Mouse (Mus musculus) liver, embryonic 14.5 days (tissue): ENCODE results near the gene Izumo1r. TPM values are rescaled to one million over a fixed set of nuclear protein-coding genes. Genes with fewer than 3 reads are reported as not detected.

ENCODE experiments used
- ATAC-seq: fragments of 200-750 bp; cut with Nextera tagmentation; 2 replicates; pipeline ENCODE4 v1.8.0; 2017; ENCODE audit warnings: moderate number of reproducible peaks, mild to moderate bottlenecking, moderate library complexity; ENCODE audit not compliant: insufficient read depth
- DNase-seq, 3 experiments: peaks; one replicate each; pipeline ENCODE4 v3.0.0-alpha.2; 2012 to 2013; ENCODE audit warnings: low read depth in 3 of 3, low spot score in 3 of 3
- H3K27ac ChIP-seq: fragments of 300-500 bp; sonication (generic); 2 replicates; pipeline ENCODE4 v1.5.1; 2014; ENCODE audit warnings: moderate library complexity, mild to moderate bottlenecking, control low read depth, inconsistent platforms
- H3K27me3 ChIP-seq: fragments of 300-500 bp; sonication (generic); 2 replicates; pipeline ENCODE4 v1.6.1; 2014; ENCODE audit warnings: mild to moderate bottlenecking, low read length, moderate library complexity; ENCODE audit not compliant: control insufficient read depth, insufficient read depth
- H3K36me3 ChIP-seq: fragments of 300-500 bp; sonication (generic); replicated peaks from 2 replicates; pipeline ENCODE4 v1.6.1; 2014; ENCODE audit warnings: low read depth; ENCODE audit not compliant: control insufficient read depth, insufficient read depth
- H3K4me1 ChIP-seq, 2 experiments: fragments of 200-500 bp in 1 of 2; fragments of 300-500 bp in 1 of 2; sonication (generic) in 1 of 2; replicated peaks; 2 replicates each; pipeline ENCODE4 v1.6.1; 2012 to 2014; ENCODE audit warnings: antibody characterized with exemption in 1 of 2, inconsistent platforms in 1 of 2, low read length in 1 of 2; ENCODE audit not compliant: control insufficient read depth in 2 of 2, insufficient read depth in 2 of 2
- H3K4me2 ChIP-seq: fragments of 300-500 bp; sonication (generic); 2 replicates; pipeline ENCODE4 v1.6.1; 2014; ENCODE audit warnings: low read depth, mild to moderate bottlenecking, control low read depth, moderate library complexity
- H3K4me3 ChIP-seq, 2 experiments: fragments of 200-500 bp in 1 of 2; fragments of 300-500 bp in 1 of 2; sonication (generic) in 1 of 2; 2 replicates each; pipeline ENCODE4 v1.5.1; 2012 to 2014; ENCODE audit warnings: low read depth in 2 of 2, low read length in 2 of 2, mild to moderate bottlenecking in 2 of 2, control low read depth in 1 of 2, inconsistent platforms in 1 of 2, moderate library complexity in 1 of 2; ENCODE audit not compliant: insufficient read depth in 1 of 2
- H3K9ac ChIP-seq: fragments of 300-500 bp; sonication (generic); replicated peaks from 2 replicates; pipeline ENCODE4 v1.6.1; 2014; ENCODE audit warnings: mild to moderate bottlenecking, control low read depth, moderate library complexity
- H3K9me3 ChIP-seq: fragments of 300-500 bp; sonication (generic); 2 replicates; pipeline ENCODE4 v1.6.1; 2016; ENCODE audit warnings: low read length, mixed read lengths; ENCODE audit not compliant: control insufficient read depth
- CTCF ChIP-seq: IDR thresholded peaks from 2 replicates; pipeline ENCODE4 v1.5.1; 2016; ENCODE audit warnings: antibody characterized with exemption, low read depth, control low read depth
- EP300 ChIP-seq: IDR thresholded peaks from 2 replicates; pipeline ENCODE4 v1.6.1; 2016; ENCODE audit warnings: antibody characterized with exemption, low read depth
- WGBS: fragments of 180-500 bp; shearing (Covaris S2); extraction: QIAGEN DNeasy Blood & Tissue Kit; methylation state at CpG from one replicate; pipeline ENCODE4 v1.1.7; 2014; ENCODE audit not compliant: insufficient replicate concordance; 5-methylcytosine and 5-hydroxymethylcytosine counted together
- polyA plus RNA-seq, 2 experiments: library from polyadenylated mRNA; depleted of rRNA in 1 of 2; stranded (reverse) in 1 of 2; unstranded in 1 of 2; fragments of >200 nt; fragmentation: Nextera tagmentation in 1 of 2; extraction: Ambion mirVana in 1 of 2; gene quantifications; 2 replicates each; pipeline versions ENCODE4 v1.2.1 to v1.2.3; 2012 to 2014

Gene Izumo1r
- polyA plus RNA-seq, 2 experiments: not detected

- no peaks in the 10 kb centered on the region for H3K27me3 ChIP-seq
- no peak for DNase-seq
- H3K4me1 ChIP-seq: no peaks in the 10 kb centered on the region
- H3K9ac ChIP-seq: no peak overlapping the region
- H3K9me3 ChIP-seq: no peaks in the 10 kb centered on the region
- no peaks in the 10 kb centered on the region for H3K36me3 ChIP-seq
- 51% methylated on average over 4 of the region's 4 CpGs for WGBS
- no peak overlapping the region for H3K27ac ChIP-seq
- ATAC-seq: no peak
- TF ChIP-seq EP300 (no peak), CTCF (no peak)
- H3K4me2 ChIP-seq: no peak overlapping the region
- H3K4me3 ChIP-seq: no peak overlapping the region
Measured at GRCm38 (mm10) chr9:14920608-14921007, 16.9 kb upstream of the Izumo1r start.

GRCm38 (mm10) chr9:14918825-14919668 lies 15.3 kb upstream of the Izumo1r start:
- Histone ChIP-seq H3K27ac (no peak overlapping the region), H3K4me2 (no peak overlapping the region), H3K36me3 (no peaks in the 10 kb centered on the region), H3K9me3 (no peaks in the 10 kb centered on the region), H3K9ac (no peak overlapping the region), H3K4me3 (no peak overlapping the region), H3K27me3 (no peaks in the 10 kb centered on the region), H3K4me1 (no peaks in the 10 kb centered on the region)
- TF ChIP-seq EP300 (no peak), CTCF (no peak)
- WGBS: 65% methylated on average over 5 of the region's 5 CpGs
- DNase-seq: no peak
- no peak for ATAC-seq

- H3K9ac ChIP-seq: no peak overlapping the region
- TF ChIP-seq EP300 (no peak), CTCF (no peak)
- ATAC-seq (no peak), DNase-seq (no peak)
- H3K27me3 ChIP-seq: no peaks in the 10 kb centered on the region
- WGBS: 88% methylated on average over 2 of the region's 2 CpGs
- H3K4me3 ChIP-seq: no peak overlapping the region
- H3K4me2 ChIP-seq: no peak overlapping the region
- no peaks in the 10 kb centered on the region for H3K36me3 ChIP-seq
- H3K4me1 ChIP-seq: no peaks in the 10 kb centered on the region
- H3K27ac ChIP-seq: no peak overlapping the region
- no peaks in the 10 kb centered on the region for H3K9me3 ChIP-seq
Measured at GRCm38 (mm10) chr9:14917661-14918060, 13.9 kb upstream of the Izumo1r start.

- 49% methylated on average over 2 of the region's 2 CpGs for WGBS
- Histone ChIP-seq H3K4me2 (no peak overlapping the region), H3K9ac (no peak overlapping the region), H3K9me3 (no peaks in the 10 kb centered on the region), H3K36me3 (no peaks in the 10 kb centered on the region), H3K27me3 (no peaks in the 10 kb centered on the region), H3K27ac (no peak overlapping the region), H3K4me1 (no peaks in the 10 kb centered on the region), H3K4me3 (no peak overlapping the region)
- TF ChIP-seq CTCF (no peak), EP300 (no peak)
- ATAC-seq: no peak
- DNase-seq: no peak
Measured at GRCm38 (mm10) chr9:14912037-14912436, 8.3 kb upstream of the Izumo1r start.

GRCm38 (mm10) chr9:14909981-14910380 lies 6.2 kb upstream of the Izumo1r start:
- no peaks in the 10 kb centered on the region for H3K9me3 ChIP-seq
- no peaks in the 10 kb centered on the region for H3K36me3 ChIP-seq
- ATAC-seq: no peak
- no peaks in the 10 kb centered on the region for H3K27me3 ChIP-seq
- H3K4me3 ChIP-seq: no peak overlapping the region
- no peak overlapping the region for H3K4me2 ChIP-seq
- 52% methylated on average over 5 of the region's 5 CpGs for WGBS
- H3K27ac ChIP-seq: no peak overlapping the region
- no peak for TF ChIP-seq EP300
- TF ChIP-seq CTCF: no peak
- H3K4me1 ChIP-seq: no peaks in the 10 kb centered on the region; a peak in 1 of 4 replicates
- DNase-seq: no peak
- no peak overlapping the region for H3K9ac ChIP-seq
